Mouse (Mus musculus) forebrain, embryonic 13.5 days (tissue): ENCODE measurements around the gene Mindy1. TPM values are rescaled to one million over a fixed set of nuclear protein-coding genes. Genes with fewer than 3 reads are reported as not detected.

Experiments
- ATAC-seq: fragments of 200-750 bp; cut with Nextera tagmentation; 2 replicates; pipeline ENCODE4 v1.8.0; 2017
- H3K27ac ChIP-seq: fragments of 300-500 bp; sonication (generic); 2 replicates; pipeline ENCODE4 v1.5.1; 2015; ENCODE audit warnings: inconsistent platforms, mild to moderate bottlenecking, moderate library complexity
- H3K27me3 ChIP-seq: fragments of 300-500 bp; sonication (generic); 2 replicates; pipeline ENCODE4 v1.6.1; 2015; ENCODE audit warnings: mild to moderate bottlenecking, inconsistent platforms
- H3K36me3 ChIP-seq: fragments of 300-500 bp; sonication (generic); 2 replicates; pipeline ENCODE4 v1.6.1; 2015; ENCODE audit warnings: mild to moderate bottlenecking, inconsistent platforms; ENCODE audit not compliant: poor library complexity, severe bottlenecking
- H3K4me1 ChIP-seq: fragments of 300-500 bp; sonication (generic); 2 replicates; pipeline ENCODE4 v1.6.1; 2015; ENCODE audit warnings: inconsistent platforms
- H3K4me2 ChIP-seq: fragments of 300-500 bp; sonication (generic); 2 replicates; pipeline ENCODE4 v1.6.1; 2015; ENCODE audit warnings: inconsistent platforms, mild to moderate bottlenecking, moderate library complexity
- H3K4me3 ChIP-seq: fragments of 300-500 bp; sonication (generic); 2 replicates; pipeline ENCODE4 v1.5.1; 2015; ENCODE audit warnings: mild to moderate bottlenecking, inconsistent platforms
- H3K9ac ChIP-seq: fragments of 300-500 bp; sonication (generic); 2 replicates; pipeline ENCODE4 v1.6.1; 2015; ENCODE audit warnings: mild to moderate bottlenecking, inconsistent platforms
- H3K9me3 ChIP-seq: fragments of 300-500 bp; sonication (generic); replicated peaks from 2 replicates; pipeline ENCODE4 v1.6.1; 2016; ENCODE audit warnings: inconsistent platforms
- WGBS: fragments of 180-500 bp; shearing (Covaris S2); methylation state at CpG from one replicate; pipeline ENCODE4 v1.1.7; 2015; 5-methylcytosine and 5-hydroxymethylcytosine counted together
- polyA plus RNA-seq: library from polyadenylated mRNA; unstranded; fragments of >200 nt; fragmentation: Nextera tagmentation; extraction: Ambion mirVana; gene quantifications from 2 replicates; pipeline ENCODE4 v1.2.1, GENCODE M21; 2015

Gene Mindy1
- polyA plus RNA-seq, 1 experiment from 2014 or later: 39.6 TPM

- no peak overlapping the region for H3K9ac ChIP-seq
- H3K4me3 ChIP-seq: no peak overlapping the region
- no peaks in the 10 kb centered on the region for H3K4me1 ChIP-seq
- no peaks in the 10 kb centered on the region for H3K27me3 ChIP-seq
- peaks cover 17% of the 10 kb centered on the region for H3K36me3 ChIP-seq
- WGBS: 78% methylated on average over 3 of the region's 3 CpGs
- no peaks in the 10 kb centered on the region for H3K9me3 ChIP-seq
- ATAC-seq: no peak
- no peak overlapping the region for H3K4me2 ChIP-seq
- H3K27ac ChIP-seq: no peak overlapping the region
Observed at GRCm38 (mm10) chr3:95301204-95301796, 20.2 kb downstream of the Mindy1 start.

GRCm38 (mm10) chr3:95306244-95306643 lies 25.1 kb downstream of the Mindy1 start:
- no peak overlapping the region for H3K27ac ChIP-seq
- WGBS: 87% methylated on average over 4 of the region's 4 CpGs

GRCm38 (mm10) chr3:95307100-95307499 lies 26.0 kb downstream of the Mindy1 start, which contains the start of gene Anxa9:
TSS of gene Anxa9 (minus strand) at chr3:95307176.
- H3K4me2 ChIP-seq: no peak within 1 kb of the TSS
- H3K36me3 ChIP-seq: no peaks in the 10 kb centered on the region
- peak within 1 kb of the TSS; percentile 30; the same call in 1 of the 2 replicates for H3K9ac ChIP-seq
- no peaks in the 10 kb centered on the region for H3K9me3 ChIP-seq
- H3K27ac ChIP-seq: no peak within 1 kb of the TSS
- H3K4me1 ChIP-seq: no peaks in the 10 kb centered on the region
- H3K4me3 ChIP-seq: no peak within 1 kb of the TSS
- no peaks in the 10 kb centered on the region for H3K27me3 ChIP-seq
- no peak for ATAC-seq
- WGBS: 80% methylated on average over 7 of the region's 7 CpGs

More at GRCm38 (mm10) chr3:95306244-95306643, 25.1 kb downstream of the Mindy1 start:
- no peak overlapping the region for H3K4me2 ChIP-seq
- H3K4me1 ChIP-seq: no peaks in the 10 kb centered on the region
- no peaks in the 10 kb centered on the region for H3K36me3 ChIP-seq
- no peaks in the 10 kb centered on the region for H3K9me3 ChIP-seq
- H3K9ac ChIP-seq: no peak overlapping the region
- H3K4me3 ChIP-seq: no peak overlapping the region
- no peaks in the 10 kb centered on the region for H3K27me3 ChIP-seq
- ATAC-seq: no peak

GRCm38 (mm10) chr3:95310496-95310895 lies 29.4 kb downstream of the Mindy1 start:
- H3K9ac ChIP-seq: no peak overlapping the region
- no peak for ATAC-seq
- H3K4me1 ChIP-seq: peaks cover 5% of the 10 kb centered on the region; the same call in 1 of the 2 replicates
- H3K4me2 ChIP-seq: no peak overlapping the region
- 70% methylated on average over 3 of the region's 3 CpGs for WGBS
- H3K4me3 ChIP-seq: no peak overlapping the region
- H3K27ac ChIP-seq: no peak overlapping the region
- H3K27me3 ChIP-seq: no peaks in the 10 kb centered on the region
- H3K9me3 ChIP-seq: no peaks in the 10 kb centered on the region
- no peaks in the 10 kb centered on the region for H3K36me3 ChIP-seq

- ATAC-seq: no peak
- 65% methylated on average over 9 of the region's 9 CpGs for WGBS
- no peaks in the 10 kb centered on the region for H3K27me3 ChIP-seq
- H3K4me3 ChIP-seq: no peak overlapping the region
- H3K9me3 ChIP-seq: no peaks in the 10 kb centered on the region
- H3K4me2 ChIP-seq: no peak overlapping the region
- peaks cover 11% of the 10 kb centered on the region for H3K4me1 ChIP-seq
- no peak overlapping the region for H3K27ac ChIP-seq
- H3K36me3 ChIP-seq: no peaks in the 10 kb centered on the region
- no peak overlapping the region for H3K9ac ChIP-seq
Observed at GRCm38 (mm10) chr3:95310968-95311882, 30.1 kb downstream of the Mindy1 start.

- Histone ChIP-seq H3K4me1 (peaks cover 22% of the 10 kb centered on the region), H3K4me3 (no peak overlapping the region), H3K9ac (no peak overlapping the region), H3K36me3 (no peaks in the 10 kb centered on the region), H3K27ac (no peak overlapping the region), H3K27me3 (no peaks in the 10 kb centered on the region), H3K9me3 (no peaks in the 10 kb centered on the region), H3K4me2 (no peak overlapping the region)
- WGBS: 85% methylated on average over 6 of the region's 6 CpGs
- ATAC-seq: no peak
Observed at GRCm38 (mm10) chr3:95312623-95313022, 31.5 kb downstream of the Mindy1 start.

- Histone ChIP-seq H3K4me3 (no peak overlapping the region), H3K4me2 (no peak overlapping the region), H3K9ac (no peak overlapping the region; the same call in 1 of the 2 replicates), H3K36me3 (0 out of 2 replicates have a peak, but pooled peaks cover 1% of the 10 kb centered on the region), H3K27me3 (no peaks in the 10 kb centered on the region), H3K27ac (no peak overlapping the region), H3K9me3 (no peaks in the 10 kb centered on the region), H3K4me1 (peaks cover 27% of the 10 kb centered on the region)
- no peak for ATAC-seq
- 47% methylated on average over 7 of the region's 7 CpGs for whole genome bisulfite sequencing
Observed at GRCm38 (mm10) chr3:95313476-95313875, 32.3 kb downstream of the Mindy1 start.

- no peak overlapping the region for H3K9ac ChIP-seq
- no peak overlapping the region for H3K27ac ChIP-seq
Observed at GRCm38 (mm10) chr3:95314075-95314474, 32.9 kb downstream of the Mindy1 start.

GRCm38 (mm10) chr3:95314486-95315093 lies 33.4 kb downstream of the Mindy1 start, which contains the start of gene Cers2:
TSS of gene Cers2 (plus strand) at chr3:95314791.
- 2% methylated on average over 27 of the region's 27 CpGs for WGBS
- Histone ChIP-seq H3K36me3 (0 out of 2 replicates have a peak, but pooled peaks cover 4% of the 10 kb centered on the region), H3K9me3 (no peaks in the 10 kb centered on the region), H3K4me3 (peak within 1 kb of the TSS; percentile 89), H3K27me3 (no peaks in the 10 kb centered on the region), H3K4me1 (peaks cover 32% of the 10 kb centered on the region), H3K4me2 (peak within 1 kb of the TSS; percentile 76), H3K9ac (peak within 1 kb of the TSS; percentile 96), H3K27ac (peak within 1 kb of the TSS; percentile 92)
- ATAC-seq: peak; percentile 26; the same call in 1 of the 2 replicates

More at GRCm38 (mm10) chr3:95314075-95314474, 32.9 kb downstream of the Mindy1 start:
- Histone ChIP-seq H3K4me1 (peaks cover 32% of the 10 kb centered on the region), H3K4me2 (peak overlapping the region; percentile 76), H3K9me3 (no peaks in the 10 kb centered on the region), H3K27me3 (no peaks in the 10 kb centered on the region), H3K4me3 (no peak overlapping the region; the same call in 1 of the 2 replicates), H3K36me3 (0 out of 2 replicates have a peak, but pooled peaks cover 4% of the 10 kb centered on the region)
- no peak for ATAC-seq
- 67% methylated on average over 6 of the region's 6 CpGs for WGBS

- Histone ChIP-seq H3K36me3 (peaks cover 10% of the 10 kb centered on the region), H3K4me1 (peaks cover 32% of the 10 kb centered on the region), H3K9me3 (no peaks in the 10 kb centered on the region), H3K4me2 (peak overlapping the region; percentile 76), H3K9ac (peak overlapping the region; percentile 96), H3K27me3 (no peaks in the 10 kb centered on the region), H3K27ac (peak overlapping the region; percentile 92), H3K4me3 (peak overlapping the region; percentile 89)
- peak; percentile 94 for ATAC-seq
- WGBS: under 1% methylated on average over 63 of the region's 71 CpGs
Observed at GRCm38 (mm10) chr3:95315094-95315843, 34.1 kb downstream of the Mindy1 start.

- Histone ChIP-seq H3K36me3 (peaks cover 18% of the 10 kb centered on the region), H3K27me3 (no peaks in the 10 kb centered on the region), H3K9ac (peak overlapping the region; percentile 96), H3K4me1 (peaks cover 32% of the 10 kb centered on the region), H3K9me3 (no peaks in the 10 kb centered on the region), H3K4me3 (peak overlapping the region; percentile 89), H3K4me2 (peak overlapping the region; percentile 76), H3K27ac (peak overlapping the region; percentile 92)
- ATAC-seq: peak; percentile 5; the same call in 1 of the 2 replicates
- WGBS: 11% methylated on average over 9 of the region's 9 CpGs
Observed at GRCm38 (mm10) chr3:95315844-95316550, 34.9 kb downstream of the Mindy1 start.
